ENCODE assay signal across 7 mouse cellular contexts in genomic region chr4:57672996-57673906, GRCm38 (mm10). TPM values are rescaled to one million over a fixed set of nuclear protein-coding genes. Genes with fewer than 3 reads are reported as not detected.
DNase-seq lines count a peak whose midpoint lies in the region; ATAC-seq lines count a peak whose summit lies in the region.

No protein-coding gene starts in this region.

- no peak overlapping the region for H3K4me3 ChIP-seq in intestine, embryonic 16.5 days (ENCODE audit: low read length)
- H3K4me3 ChIP-seq in midbrain, embryonic 11.5 days (ENCODE audit: low read depth, low read length) = no peak overlapping the region

- intact Hi-C loops in left cerebral cortex, postnatal 25 days (cut with DNase I) = loop anchor here (1.0 to 10.0 kb wide), 6 partner anchors 116 to 572 kb away; no protein-coding TSS in a partner anchor

- peak overlapping the region; percentile 27; the same call in 1 of the 2 replicates for H3K9ac ChIP-seq in intestine, embryonic 16.5 days (ENCODE audit: low read depth, low read length)
- H3K9ac ChIP-seq in midbrain, embryonic 11.5 days (ENCODE audit: low read length) = no peak overlapping the region

- H3K27ac ChIP-seq in intestine, embryonic 16.5 days (ENCODE audit: low read length) = no peak overlapping the region
- no peak overlapping the region for H3K27ac ChIP-seq in midbrain, embryonic 11.5 days (ENCODE audit: low read depth, low read length)

- peaks cover 11% of the 10 kb centered on the region for H3K4me1 ChIP-seq in intestine, embryonic 16.5 days (ENCODE audit: control insufficient read depth, insufficient read depth, low read length)
- peaks cover 4% of the 10 kb centered on the region; the same call in 1 of the 2 replicates for H3K4me1 ChIP-seq in midbrain, embryonic 11.5 days (ENCODE audit: control insufficient read depth, insufficient read depth, low read length)

- no peaks in the 10 kb centered on the region for H3K36me3 ChIP-seq in intestine, embryonic 16.5 days (ENCODE audit: control insufficient read depth, insufficient read depth, low read length)
- no peaks in the 10 kb centered on the region for H3K36me3 ChIP-seq in midbrain, embryonic 11.5 days (ENCODE audit: control insufficient read depth, insufficient read depth, low read length)

- DNase-seq in adrenal gland, adult 8-10 months = peak; percentile 84
- DNase-seq in embryo, embryonic 11.5 days (ENCODE audit: low read depth, low spot score) = peak; percentile 84
- peak; percentile 69 to 88 for DNase-seq in gastrocnemius, postnatal 4 days (ENCODE audit: low spot score in 2 of 2)
- DNase-seq in left cerebral cortex, postnatal 25 days (ENCODE audit: low spot score in 2 of 2) = peak; percentile 86 to 90
- peak; percentile 98 for DNase-seq in midbrain, embryonic 11.5 days (ENCODE audit: low spot score, missing footprints)
- DNase-seq in skeletal muscle tissue, adult 2 months (ENCODE audit: low read depth, low spot score) = peak; percentile 79

- H3K4me2 ChIP-seq in intestine, embryonic 16.5 days (ENCODE audit: low read depth, low read length) = 0 out of 2 replicates have a peak overlapping the region, but pooled peaks have one; percentile 34
- peak overlapping the region; percentile 34 for H3K4me2 ChIP-seq in midbrain, embryonic 11.5 days

- peak; percentile 54; the same call in 1 of the 2 replicates for ATAC-seq in intestine, embryonic 16.5 days
- peak; percentile 77 for ATAC-seq in midbrain, embryonic 11.5 days (ENCODE audit: low FRiP score)

- no peaks in the 10 kb centered on the region for H3K27me3 ChIP-seq in intestine, embryonic 16.5 days (replicated peaks; ENCODE audit: control insufficient read depth, insufficient read depth, low read length)
- H3K27me3 ChIP-seq in midbrain, embryonic 11.5 days (ENCODE audit: control insufficient read depth, insufficient read depth, low read length) = no peaks in the 10 kb centered on the region

- 18% methylated on average over 12 of the region's 12 CpGs for WGBS in intestine, embryonic 16.5 days
- 16% methylated on average over 12 of the region's 12 CpGs for WGBS in midbrain, embryonic 11.5 days

- no peaks in the 10 kb centered on the region for H3K9me3 ChIP-seq in intestine, embryonic 16.5 days (ENCODE audit: control insufficient read depth, low read length)
- H3K9me3 ChIP-seq in midbrain, embryonic 11.5 days (ENCODE audit: control insufficient read depth, low read length) = no peaks in the 10 kb centered on the region

RNA-seq across cellular contexts. Expression of gene Akap2, which starts 44.2 kb away (rescaled TPM):
- total RNA-seq in adrenal gland, adult 8-10 months (2022) = 100 to 1,000 TPM; 136 to 169 (median 139) TPM
- total RNA-seq in gastrocnemius, postnatal 4 days (2021) = 10 to 100 TPM; 53.8 to 60.0 TPM
- 18.6 and 20.3 TPM in 2 replicates for polyA plus RNA-seq in intestine, embryonic 16.5 days (2015; fragmentation: Nextera tagmentation; extraction: Ambion mirVana)
- total RNA-seq in left cerebral cortex, postnatal 25 days (2021) = 10 to 100 TPM; 35.1 to 38.1 TPM
- polyA plus RNA-seq in midbrain, embryonic 11.5 days (2014; fragmentation: Nextera tagmentation; extraction: Ambion mirVana) = 17.9 and 18.9 TPM in 2 replicates
